Mouse (Mus musculus): Measurements from ENCODE around the gene Mrpl48.
"Not testable (repeated sequence)": the region's sequence is repeated elsewhere in the genome, so short reads cannot be mapped to it uniquely, and the experiment has no call there.

Mrpl48 gene

DNA sequence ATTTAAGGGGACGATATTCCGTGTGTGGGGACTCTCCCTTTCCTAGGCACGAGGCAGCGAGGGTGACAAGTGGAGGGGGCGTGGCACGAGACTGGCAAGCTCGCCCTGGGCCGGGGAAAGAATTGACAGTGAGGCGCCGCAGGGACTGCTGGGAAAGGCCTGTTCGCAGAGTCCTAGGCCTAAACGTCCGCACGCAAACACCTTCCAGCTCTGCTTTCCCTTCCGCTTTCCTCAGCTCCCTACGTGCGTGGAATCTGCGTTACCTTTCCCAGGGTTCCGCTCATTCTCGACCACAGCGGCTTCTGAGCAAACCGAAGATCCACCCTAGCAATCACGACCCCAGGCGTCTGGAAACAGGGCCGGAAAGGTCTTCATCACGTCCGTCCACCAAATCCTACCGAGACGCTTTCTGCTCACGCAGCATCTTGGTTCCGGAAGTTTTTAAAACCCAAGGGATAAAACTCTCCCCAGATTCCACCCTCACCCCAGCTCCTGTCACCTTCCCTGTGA, 25.3 kb downstream of the Mrpl48 start:
- DNase-seq = peak; percentile 84

DNA sequence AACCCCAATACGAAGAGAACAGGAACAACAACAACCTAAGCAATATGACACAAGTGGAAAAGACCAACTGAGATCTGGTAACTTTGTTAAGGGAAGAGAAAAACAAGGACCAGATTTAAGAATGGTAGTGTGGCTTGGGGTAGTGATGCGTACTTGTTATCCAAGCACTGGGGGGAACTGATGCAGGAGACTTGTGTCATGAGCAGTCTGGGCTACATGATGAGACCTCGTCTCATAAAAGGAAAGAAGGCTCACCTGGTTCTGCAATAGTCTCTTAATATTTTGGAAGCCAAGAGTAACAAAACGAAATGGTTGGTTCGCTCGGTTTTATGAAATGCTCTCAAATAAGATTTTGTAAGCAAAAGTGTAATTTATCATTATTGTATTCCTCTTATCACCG, 25.9 kb downstream of the Mrpl48 start:
- DNase-seq = no peak

DNA sequence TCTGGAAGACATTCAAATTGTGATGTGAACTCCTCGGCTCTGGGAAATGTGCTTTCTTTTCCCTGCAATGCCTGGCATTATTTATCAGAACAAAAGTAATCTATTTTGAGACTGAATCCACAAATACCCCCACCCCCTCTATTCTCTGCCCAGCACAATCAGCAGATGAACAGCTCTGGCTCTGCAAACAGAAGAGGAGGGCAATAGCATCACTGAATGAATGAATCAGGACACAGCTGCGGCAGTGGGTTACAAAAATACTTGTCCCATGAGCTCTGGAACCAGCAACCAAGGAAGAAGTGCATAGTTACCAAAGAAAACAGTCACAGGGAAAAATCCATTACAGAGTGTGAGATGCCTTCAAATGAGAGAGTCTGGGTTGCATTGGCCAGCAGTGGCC, 29.3 kb downstream of the Mrpl48 start:
- no peak for DNase-seq

GRCm38 (mm10) chr7:100572704-100573103, 35.4 kb downstream of the Mrpl48 start:
- no peak for DNase-seq

- DNase-seq = no peak
These were observed 36.0 kb downstream of the Mrpl48 start for GRCm38 (mm10) chr7:100572061-100572460.

GRCm38 (mm10) chr7:100570930-100571715, 37.0 kb downstream of the Mrpl48 start:
- no peak for DNase-seq

DNA sequence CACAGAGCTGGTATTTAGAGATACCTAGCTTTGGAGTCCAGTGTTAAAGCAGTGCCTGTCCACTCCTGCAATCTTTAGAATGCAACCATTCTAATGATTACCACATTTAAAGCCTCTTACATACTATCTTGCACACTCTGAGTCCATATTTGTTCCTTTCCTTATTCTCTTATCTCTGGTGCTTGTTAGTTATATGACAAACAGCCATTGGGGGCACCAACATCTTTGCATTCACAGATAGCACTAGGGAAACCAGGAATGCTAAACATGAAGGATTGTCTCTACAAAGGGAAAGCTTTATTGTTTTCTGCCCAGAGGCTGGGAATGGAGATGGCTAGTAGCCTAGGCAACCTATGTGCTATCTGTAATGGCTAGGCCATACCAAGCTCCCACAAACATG, 38.2 kb downstream of the Mrpl48 start:
- no peak for DNase-seq

- DNase-seq = not testable (repeated sequence)
These were observed 40.9 kb downstream of the Mrpl48 start for GRCm38 (mm10) chr7:100567238-100567637.

GRCm38 (mm10) chr7:100561861-100562587, 46.1 kb downstream of the Mrpl48 start:
- DNase-seq = no peak

DNA sequence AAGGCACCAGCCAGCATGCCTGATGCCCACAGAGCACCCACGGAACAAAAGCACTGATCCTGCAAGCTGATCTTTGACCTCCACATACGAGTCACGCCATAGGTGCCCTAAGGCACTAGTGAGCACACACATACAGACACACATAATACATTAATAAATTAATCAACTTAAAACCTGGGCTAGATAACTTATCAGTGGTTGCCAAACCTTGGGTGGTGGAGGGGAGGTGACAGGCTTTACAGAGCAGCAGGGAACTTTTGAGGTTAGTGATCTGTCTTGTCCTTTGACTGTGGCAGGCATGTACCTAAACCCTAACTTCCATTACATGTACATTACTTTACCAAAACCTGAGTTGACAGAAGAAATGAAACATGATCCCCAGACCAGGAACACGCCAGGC, 48.8 kb downstream of the Mrpl48 start:
- DNase-seq = no peak

GRCm38 (mm10) chr7:100557241-100557640, 50.9 kb downstream of the Mrpl48 start:
- DNase-seq = no peak

DNA sequence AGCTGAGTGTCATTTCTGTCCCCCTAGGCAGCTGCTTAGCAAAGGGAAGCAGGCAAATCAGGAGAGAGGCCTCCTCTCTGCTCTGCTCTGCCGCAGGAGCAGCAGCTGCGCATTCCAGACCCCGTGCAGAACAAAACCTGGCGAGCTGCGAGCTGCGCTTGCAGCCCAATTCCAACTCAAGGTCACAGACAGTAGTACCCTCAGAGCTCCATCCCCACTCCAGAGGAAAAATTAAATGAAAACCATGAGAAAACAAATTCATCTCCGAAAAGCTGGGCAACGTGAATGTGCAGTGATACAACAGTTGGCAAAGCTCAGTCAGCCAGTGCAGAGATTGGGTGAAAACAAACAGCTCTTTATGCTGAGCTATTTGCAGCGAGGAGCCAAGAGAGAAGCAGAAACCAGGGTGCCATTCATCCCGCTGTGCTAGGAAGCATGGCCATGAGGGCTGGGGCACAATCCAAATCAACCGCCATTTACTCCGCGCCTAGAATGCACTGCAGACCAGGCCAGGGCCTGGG, 52.6 kb downstream of the Mrpl48 start:
- DNase-seq = no peak

DNA sequence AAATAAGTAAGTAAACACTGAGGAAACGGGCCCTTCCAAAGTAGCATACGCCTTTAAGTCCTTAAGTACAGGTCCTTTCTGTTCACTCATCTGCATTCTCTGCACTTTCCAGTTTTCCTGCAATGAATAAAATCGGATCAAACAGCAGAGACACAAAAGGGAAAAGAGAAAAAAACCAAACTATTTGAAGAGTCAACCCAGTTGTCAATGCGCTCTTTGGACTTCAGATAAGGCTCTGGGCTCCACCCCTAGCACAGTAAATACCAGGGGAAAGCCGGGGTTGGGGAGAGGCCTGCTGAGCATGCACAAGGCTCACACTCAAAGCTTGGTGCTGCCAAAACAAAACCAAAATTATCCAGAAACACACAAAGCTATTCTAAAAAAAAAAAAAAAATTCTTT, 53.2 kb downstream of the Mrpl48 start:
- DNase-seq = no peak

GRCm38 (mm10) chr7:100550338-100551007, 57.6 kb downstream of the Mrpl48 start:
- no peak for DNase-seq

GRCm38 (mm10) chr7:100549796-100550195, 58.3 kb downstream of the Mrpl48 start:
- no peak for DNase-seq

DNA sequence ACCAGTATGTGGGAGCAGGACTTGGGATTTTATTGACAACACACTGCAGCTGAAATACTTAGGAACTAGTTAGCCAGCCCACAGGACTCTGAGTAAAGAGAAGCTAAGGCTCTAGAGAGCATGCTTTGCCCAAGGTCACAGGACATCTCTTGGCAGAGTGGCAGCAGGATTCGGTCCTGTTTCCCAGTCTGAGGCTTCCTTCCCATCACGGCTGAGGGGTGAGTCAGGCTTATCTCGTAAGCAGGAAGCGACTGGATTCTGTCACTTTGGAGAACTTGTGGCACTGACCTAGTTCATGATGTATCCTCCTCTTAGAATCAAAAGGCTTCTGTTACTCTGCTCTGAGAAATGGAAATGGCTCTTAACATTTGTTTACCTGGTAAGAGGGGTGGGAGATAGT, 60.5 kb downstream of the Mrpl48 start:
- DNase-seq = no peak

GRCm38 (mm10) chr7:100544437-100544836, 63.7 kb downstream of the Mrpl48 start:
- no peak for DNase-seq

DNA sequence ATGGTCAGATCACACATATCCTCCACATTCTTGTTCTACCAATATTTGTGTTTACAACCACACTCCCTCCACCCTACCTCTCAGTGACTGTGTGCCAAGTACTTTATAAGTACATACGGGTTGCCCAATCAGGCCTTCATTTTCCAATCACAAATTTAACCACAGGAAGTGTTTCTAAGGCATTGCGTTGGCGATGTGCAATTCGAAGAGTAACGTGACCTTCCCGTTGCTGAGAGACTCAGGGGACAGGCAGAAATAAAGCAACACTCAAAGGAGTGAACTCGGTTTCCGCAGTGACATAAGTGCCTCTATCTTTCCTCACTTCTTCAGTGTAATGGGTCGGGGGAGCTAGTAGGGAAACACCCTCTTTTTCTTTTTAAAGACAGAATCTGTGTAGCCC, 68.6 kb downstream of the Mrpl48 start:
- DNase-seq = no peak

- no peak for DNase-seq
These were observed 70.6 kb downstream of the Mrpl48 start for GRCm38 (mm10) chr7:100537519-100537902.

GRCm38 (mm10) chr7:100536804-100537518, 71.1 kb downstream of the Mrpl48 start, which contains the start of gene Coa4:
Gene Coa4 (plus strand): TSS chr7:100537071.
- DNase-seq = peak; percentile 87

DNA sequence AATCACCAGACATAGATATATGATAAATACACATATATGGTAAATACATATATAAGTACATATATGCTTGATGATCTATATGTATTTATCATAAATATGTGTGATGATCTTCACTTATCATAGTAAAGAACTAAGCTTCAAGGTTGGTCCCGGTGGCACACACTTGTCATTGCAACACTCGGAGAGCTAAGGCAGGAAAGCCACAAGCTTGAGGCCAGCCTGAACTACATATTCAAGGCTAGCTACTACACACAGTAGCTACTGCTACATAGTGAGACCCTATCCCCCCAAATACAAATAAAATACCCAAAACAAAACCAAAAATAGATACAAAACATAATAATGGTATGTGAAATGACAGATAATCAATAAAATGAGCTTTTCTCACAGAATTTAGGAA, 72.3 kb downstream of the Mrpl48 start:
- DNase-seq = no peak

- no peak for DNase-seq
These were observed 73.9 kb downstream of the Mrpl48 start for GRCm38 (mm10) chr7:100534216-100534615.

- no peak for DNase-seq
These were observed 74.6 kb downstream of the Mrpl48 start for GRCm38 (mm10) chr7:100533503-100533902.
